Mouse (Mus musculus) ES-Bruce4 (cell line): ENCODE results near the gene Gle1. TPM values are rescaled to one million over a fixed set of nuclear protein-coding genes. Genes with fewer than 3 reads are reported as not detected.

Source experiments
- H3K27ac ChIP-seq: 2 replicates; pipeline ENCODE4 v1.5.1; 2012; ENCODE audit warnings: low read length, inconsistent platforms; ENCODE audit not compliant: insufficient read depth
- H3K27me3 ChIP-seq: 2 replicates; pipeline ENCODE4 v1.6.1; 2012; ENCODE audit warnings: mild to moderate bottlenecking, low read length, inconsistent platforms; ENCODE audit not compliant: control insufficient read depth, poor library complexity, insufficient read depth, severe bottlenecking
- H3K36me3 ChIP-seq: 2 replicates; pipeline ENCODE4 v1.6.1; 2012; ENCODE audit warnings: inconsistent platforms, mild to moderate bottlenecking, low read length, moderate library complexity; ENCODE audit not compliant: control insufficient read depth, poor library complexity, insufficient read depth, severe bottlenecking
- H3K4me1 ChIP-seq: one replicate; pipeline ENCODE4 v1.8.1; 2011; ENCODE audit warnings: low read length; ENCODE audit not compliant: control insufficient read depth, insufficient read depth
- H3K4me3 ChIP-seq: 2 replicates; pipeline ENCODE4 v1.5.1; 2011; ENCODE audit warnings: low read depth, mild to moderate bottlenecking, low read length
- H3K9ac ChIP-seq: 2 replicates; pipeline ENCODE4 v1.6.1; 2012; ENCODE audit warnings: low read depth, mild to moderate bottlenecking, inconsistent platforms; ENCODE audit not compliant: poor library complexity, severe bottlenecking
- H3K9me3 ChIP-seq: replicated peaks from 2 replicates; pipeline ENCODE4 v1.6.1; 2012; ENCODE audit warnings: mild to moderate bottlenecking, low read length, inconsistent platforms; ENCODE audit not compliant: control insufficient read depth, poor library complexity, insufficient read depth, severe bottlenecking
- CTCF ChIP-seq: IDR thresholded peaks from one replicate; pipeline ENCODE4 v1.8.1; 2011; ENCODE audit warnings: low read depth, low read length
- EP300 ChIP-seq: IDR thresholded peaks from 2 replicates; pipeline ENCODE4 v1.6.1; 2011; ENCODE audit warnings: low read depth, low read length; ENCODE audit not compliant: insufficient read depth
- POLR2A ChIP-seq: IDR thresholded peaks from one replicate; pipeline ENCODE4 v1.8.1; 2011; ENCODE audit warnings: low read length; ENCODE audit not compliant: insufficient read depth
- polyA plus RNA-seq: library from polyadenylated mRNA; stranded (reverse); fragments of >200 nt; gene quantifications from 2 replicates; pipeline ENCODE4 v1.2.4, GENCODE M21; 2011; ENCODE audit warnings: low read depth; ENCODE audit not compliant: missing spikeins, insufficient read depth, insufficient read length

Gle1 gene
- polyA plus RNA-seq, 1 experiment, result 56.4 TPM

GRCm38 (mm10) chr2:29991962-29992361 lies 56.7 kb downstream of the Gle1 start:
- H3K4me3 ChIP-seq, result no peak overlapping the region
- no peak overlapping the region for H3K27ac ChIP-seq
- peaks cover 66% of the 10 kb centered on the region for H3K36me3 ChIP-seq
- no peak overlapping the region for H3K9ac ChIP-seq
- H3K27me3 ChIP-seq, result no peaks in the 10 kb centered on the region
- no peak for TF ChIP-seq EP300
- TF ChIP-seq POLR2A, result no peak
- TF ChIP-seq CTCF, result no peak
- no peaks in the 10 kb centered on the region for H3K4me1 ChIP-seq
- H3K9me3 ChIP-seq, result no peaks in the 10 kb centered on the region

GRCm38 (mm10) chr2:30009101-30009500 lies 73.9 kb downstream of the Gle1 start:
- no peak for TF ChIP-seq POLR2A
- TF ChIP-seq EP300, result no peak
- TF ChIP-seq CTCF, result no peak
- Histone ChIP-seq H3K27ac (no peak overlapping the region), H3K36me3 (peaks cover 61% of the 10 kb centered on the region), H3K9me3 (no peaks in the 10 kb centered on the region), H3K4me3 (no peak overlapping the region), H3K27me3 (no peaks in the 10 kb centered on the region), H3K9ac (no peak overlapping the region), H3K4me1 (no peaks in the 10 kb centered on the region)

Other genes with a start within 250 kb of the Gle1 start
- 0.75 TPM in 1 of 2 replicates, not detected in the other for gene Gm13420, start 183.7 kb upstream of the Gle1 start, polyA plus RNA-seq
- not detected in 2 replicates for gene Gm13547, start 176.1 kb upstream of the Gle1 start, polyA plus RNA-seq
- 8.5 and 21.5 TPM in 2 replicates for gene Coq4, start 147.9 kb upstream of the Gle1 start, polyA plus RNA-seq
- 52.4 and 54.9 TPM in 2 replicates for gene Trub2, start 146.9 kb upstream of the Gle1 start, polyA plus RNA-seq
- gene Slc27a4, start 132.8 kb upstream of the Gle1 start, polyA plus RNA-seq, result 8.7 TPM in 2 replicates
- gene Urm1, start 115.4 kb upstream of the Gle1 start, polyA plus RNA-seq, result 31.0 and 32.8 TPM in 2 replicates
- 24.6 and 25.9 TPM in 2 replicates for gene Cercam, start 66.3 kb upstream of the Gle1 start, polyA plus RNA-seq
- gene Odf2, start 46.2 kb upstream of the Gle1 start, polyA plus RNA-seq, result 241 and 257 TPM in 2 replicates
- gene Sptan1, start 30.1 kb downstream of the Gle1 start, polyA plus RNA-seq, result 200 and 235 TPM in 2 replicates
- gene Wdr34, start 113.5 kb downstream of the Gle1 start, polyA plus RNA-seq, result 20.6 and 22.2 TPM in 2 replicates
- 1,058 and 1,233 TPM in 2 replicates for gene Set, start 122.0 kb downstream of the Gle1 start, polyA plus RNA-seq
- gene Pkn3, start 142.3 kb downstream of the Gle1 start, polyA plus RNA-seq, result 15.2 and 17.2 TPM in 2 replicates
- 39.0 and 41.2 TPM in 2 replicates for gene Zdhhc12, start 158.2 kb downstream of the Gle1 start, polyA plus RNA-seq
- gene Zer1, start 189.2 kb downstream of the Gle1 start, polyA plus RNA-seq, result 33.8 and 35.1 TPM in 2 replicates
- gene Tbc1d13, start 198.3 kb downstream of the Gle1 start, polyA plus RNA-seq, result 171 and 173 TPM in 2 replicates
- 6.5 and 8.0 TPM in 2 replicates for gene Endog, start 236.1 kb downstream of the Gle1 start, polyA plus RNA-seq
- 45.9 and 50.5 TPM in 2 replicates for gene Spout1, start 243.0 kb downstream of the Gle1 start, polyA plus RNA-seq